Mouse (Mus musculus): ENCODE results near the gene Hid1.

DNA sequence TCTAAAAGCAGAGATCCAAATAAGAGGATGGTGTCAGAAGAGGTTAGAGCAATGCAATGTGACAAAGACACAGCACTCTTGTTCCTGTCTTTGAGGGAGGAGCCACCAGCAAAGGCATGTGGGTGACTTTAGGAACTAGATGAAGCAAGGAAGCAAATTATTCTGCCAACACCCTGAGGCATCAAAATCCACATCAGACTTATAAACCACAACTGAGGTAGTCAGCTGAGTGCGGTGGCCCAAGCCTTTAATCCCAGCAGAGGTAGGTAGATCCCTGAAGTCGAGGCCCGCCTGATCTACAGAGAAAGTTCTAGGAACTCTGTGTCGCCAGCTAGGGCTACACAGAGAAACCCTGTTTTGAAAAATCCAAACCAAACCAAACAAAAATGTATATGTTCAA lies 9.7 kb upstream of the Hid1 start:
- no peak for TF ChIP-seq ZNF384 (IDR thresholded peaks at IDR 0.05; ENCODE audit: low read depth, low read length)
- TF ChIP-seq CHD2 (IDR thresholded peaks at IDR 0.05; ENCODE audit: low read depth, low read length) = no peak
- no peak for TF ChIP-seq HCFC1 (IDR thresholded peaks at IDR 0.05; ENCODE audit: borderline replicate concordance, insufficient read depth, low read length)
- TF ChIP-seq MAFK (IDR thresholded peaks at IDR 0.05; ENCODE audit: insufficient read depth, low read depth, low read length) = no peak
- no peak for TF ChIP-seq ZC3H11A (IDR thresholded peaks at IDR 0.05; ENCODE audit: borderline replicate concordance, low read depth, low read length)
